Mouse (Mus musculus) megakaryocyte progenitor cell, adult 5-6 weeks (primary cell): ENCODE measurements around the gene Cntnap1. TPM values are rescaled to one million over a fixed set of nuclear protein-coding genes. Genes with fewer than 3 reads are reported as not detected.

Experiments used
- ATAC-seq: replicated peaks from 2 replicates; pipeline ENCODE4 v1.8.0; 2016; ENCODE audit warnings: mild to moderate bottlenecking, moderate TSS enrichment, inconsistent platforms; ENCODE audit not compliant: poor library complexity
- total RNA-seq, 2 experiments: library from RNA; stranded (forward) in 1 of 2; stranded (reverse) in 1 of 2; fragments of 157-497, 149-512 nt in 1 of 2; fragments of 200-1000 nt in 1 of 2; gene quantifications; 2 replicates each; pipeline versions ENCODE4 v1.2.3 to v1.2.4; 2015 to 2017

Gene Cntnap1
- total RNA-seq, 2 experiments from 2014 or later, result 0.77 to 0.87 TPM

- no peak for ATAC-seq
These were observed 12.6 kb downstream of the Cntnap1 start for GRCm38 (mm10) chr11:101182771-101183517.

GRCm38 (mm10) chr11:101184984-101185383, 14.7 kb downstream of the Cntnap1 start:
- no peak for ATAC-seq

- no peak for ATAC-seq
These were observed 15.1 kb downstream of the Cntnap1 start for GRCm38 (mm10) chr11:101185441-101185840.

- ATAC-seq, result no peak
These were observed 16.4 kb downstream of the Cntnap1 start for GRCm38 (mm10) chr11:101186526-101187247.

GRCm38 (mm10) chr11:101187541-101187940, 17.2 kb downstream of the Cntnap1 start:
- ATAC-seq, result no peak

- no peak for ATAC-seq
These were observed 18.0 kb downstream of the Cntnap1 start for GRCm38 (mm10) chr11:101188166-101188805.

GRCm38 (mm10) chr11:101189495-101190180, 19.3 kb downstream of the Cntnap1 start:
- ATAC-seq, result peak; percentile 91

GRCm38 (mm10) chr11:101190181-101190912, 20.0 kb downstream of the Cntnap1 start:
- ATAC-seq, result peak; percentile 73

- ATAC-seq, result no peak
These were observed 20.9 kb downstream of the Cntnap1 start for GRCm38 (mm10) chr11:101190913-101191907.

GRCm38 (mm10) chr11:101191919-101192470, 21.7 kb downstream of the Cntnap1 start:
- ATAC-seq, result no peak

GRCm38 (mm10) chr11:101192646-101193045, 22.3 kb downstream of the Cntnap1 start:
- no peak for ATAC-seq

GRCm38 (mm10) chr11:101193076-101193475, 22.8 kb downstream of the Cntnap1 start:
- ATAC-seq, result no peak

GRCm38 (mm10) chr11:101194137-101194536, 23.8 kb downstream of the Cntnap1 start:
- ATAC-seq, result no peak

GRCm38 (mm10) chr11:101194643-101195042, 24.3 kb downstream of the Cntnap1 start:
- no peak for ATAC-seq

GRCm38 (mm10) chr11:101195101-101195500, 24.8 kb downstream of the Cntnap1 start:
- ATAC-seq, result no peak

- no peak for ATAC-seq
These were observed 25.2 kb downstream of the Cntnap1 start for GRCm38 (mm10) chr11:101195571-101195970.

GRCm38 (mm10) chr11:101196175-101196574, 25.9 kb downstream of the Cntnap1 start:
- no peak for ATAC-seq

GRCm38 (mm10) chr11:101199555-101199954, 29.2 kb downstream of the Cntnap1 start:
- ATAC-seq, result peak; percentile 66

- ATAC-seq, result peak; percentile 93
These were observed 30.7 kb downstream of the Cntnap1 start for GRCm38 (mm10) chr11:101200986-101201385.
